Mouse (Mus musculus): ENCODE results near the gene Mcf2l.

DNA sequence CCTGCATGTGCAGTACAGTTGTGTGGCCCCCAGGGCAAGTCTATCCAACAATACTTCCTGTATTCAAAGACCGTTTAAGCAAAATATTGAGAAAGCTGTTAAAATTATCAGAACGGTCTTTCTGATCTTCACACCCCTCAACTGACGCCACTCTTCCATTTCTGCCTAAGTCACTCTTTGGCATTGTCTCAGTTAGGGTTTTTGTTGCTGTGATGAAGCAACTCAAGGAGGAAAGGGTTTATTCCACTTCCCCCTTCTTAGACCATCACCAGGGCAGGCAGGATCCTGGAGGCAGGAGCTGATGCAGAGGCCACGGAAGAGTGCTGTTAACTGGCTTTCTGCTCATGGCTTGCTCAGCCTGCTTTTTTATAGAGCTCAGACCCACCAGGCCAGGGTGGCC, 82.3 kb downstream of the Mcf2l start:
- TF ChIP-seq CTCF (conservative IDR thresholded peaks at IDR 0.05; ENCODE audit: low read length) = no peak
- TF ChIP-seq NANOG (IDR thresholded peaks at IDR 0.05; ENCODE audit: borderline replicate concordance, low read length) = no peak

All from E14TG2a.4 (cell line).